Mouse (Mus musculus) liver, postnatal 0 days (tissue): ENCODE measurements around the gene Hira.

Experiments
- CTCF ChIP-seq: sonication (generic); IDR thresholded peaks from 2 replicates; pipeline ENCODE4 v1.5.1; 2016; ENCODE audit warnings: antibody characterized with exemption, low read depth
- EP300 ChIP-seq: IDR thresholded peaks from 2 replicates; pipeline ENCODE4 v1.6.1; 2016; ENCODE audit warnings: antibody characterized with exemption, low read depth, mild to moderate bottlenecking

- TF ChIP-seq EP300 (no peak), CTCF (no peak)
Measured at GRCm38 (mm10) chr16:18829102-18829501, 47.7 kb upstream of the Hira start.
